Mouse (Mus musculus): ENCODE measurements around the gene Kbtbd13.

Gene Kbtbd13

DNA sequence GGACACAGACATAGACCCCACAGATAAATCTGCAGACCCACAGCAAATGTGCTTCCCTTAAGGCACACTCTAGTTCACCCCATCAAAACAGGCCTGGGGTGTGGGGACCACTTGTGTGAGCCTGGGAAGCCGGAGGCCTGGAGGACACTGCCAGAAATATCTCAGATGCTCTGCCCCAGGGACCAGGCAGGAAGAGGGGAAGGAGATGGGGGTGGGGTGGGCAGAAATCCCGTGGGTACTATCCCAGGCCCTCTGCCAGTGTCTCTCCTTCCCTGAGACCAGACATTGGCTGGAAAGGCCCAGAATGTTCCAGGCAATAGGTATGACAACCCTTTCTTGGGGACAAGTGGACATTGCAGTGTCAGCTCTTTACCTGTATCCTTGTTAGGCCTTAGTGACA, 2.2 kb upstream of the Kbtbd13 start:
- peak in 1 of 2 experiments; percentile 60 for DNase-seq

DNA sequence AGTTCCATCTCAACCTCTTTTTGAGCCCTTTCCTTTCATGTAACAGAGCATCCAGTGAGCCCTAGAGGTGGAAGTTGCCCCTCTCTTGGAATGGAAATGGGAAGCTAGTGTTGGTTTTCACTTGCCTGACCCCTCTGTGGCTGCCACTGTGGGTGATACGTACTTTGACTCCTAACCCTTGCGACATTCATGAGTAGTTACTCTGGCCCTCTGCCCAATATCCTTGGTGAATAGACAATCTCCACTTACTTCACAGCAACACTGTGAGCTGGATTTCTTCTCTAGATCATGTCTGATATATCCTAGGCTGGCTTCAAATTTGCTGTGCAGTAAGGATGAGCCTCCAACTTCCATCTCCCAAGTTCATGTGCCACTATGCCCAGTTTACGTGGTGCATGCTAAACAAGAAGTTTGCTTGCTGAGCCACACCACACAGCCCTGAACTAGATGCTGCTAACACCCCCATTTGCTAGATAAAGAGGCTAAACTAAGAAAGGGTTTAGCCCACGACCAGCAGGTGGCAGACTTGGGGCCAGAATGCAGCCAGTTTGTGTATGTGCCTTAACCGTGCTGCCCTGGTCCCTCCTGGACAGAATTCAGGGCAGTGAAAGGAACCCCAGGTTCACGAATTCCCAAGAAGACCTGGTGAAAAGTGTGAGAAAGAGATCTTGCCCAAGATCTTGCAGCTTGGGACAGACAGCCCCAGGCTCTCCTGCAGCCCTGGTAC, 1.3 kb upstream of the Kbtbd13 start:
- peak; percentile 69 to 78 for DNase-seq

- peak; percentile 36 to 55 for DNase-seq
Observed at GRCm38 (mm10) chr9:65390752-65391612, 470 bp downstream of the Kbtbd13 start.

DNA sequence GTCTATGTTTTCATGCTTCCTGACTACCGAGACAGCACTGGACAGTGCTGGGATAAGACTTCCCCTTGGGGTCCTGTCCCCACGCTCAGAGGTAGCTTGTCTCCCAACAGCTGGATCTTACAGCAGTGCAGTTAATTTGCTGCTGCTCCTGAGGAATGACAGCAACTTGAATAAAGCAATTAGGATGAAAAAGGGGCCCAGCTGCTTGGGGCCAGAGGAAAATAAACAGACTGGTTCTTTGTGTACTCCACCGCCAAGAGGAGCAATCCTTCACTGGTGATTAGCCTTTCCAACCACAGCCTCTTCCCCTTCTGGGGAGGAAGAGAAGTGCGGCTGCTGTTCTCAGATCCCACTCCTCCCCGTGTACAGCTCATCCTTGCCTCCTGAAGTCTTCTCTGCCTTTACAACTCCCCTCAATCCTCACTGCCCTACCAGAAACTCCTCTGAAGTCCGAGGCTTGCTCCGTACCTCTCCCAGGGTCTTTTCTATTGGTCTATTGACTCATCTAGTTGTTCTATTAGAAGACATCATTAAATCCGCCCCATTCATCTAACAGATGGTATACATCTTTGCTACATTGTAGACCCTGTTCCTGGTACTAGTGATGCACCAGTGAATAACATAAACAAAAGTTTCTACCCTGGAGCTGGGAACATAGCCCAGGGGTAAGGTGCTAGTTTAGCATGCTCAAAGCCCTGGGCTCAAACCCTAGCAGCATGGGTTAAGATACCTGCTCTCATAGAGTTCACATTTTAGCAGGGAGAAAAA, 4.9 kb downstream of the Kbtbd13 start:
- DNase-seq, result peak; percentile 63 to 83

- DNase-seq, result peak; percentile 47 to 82
Observed at GRCm38 (mm10) chr9:65384276-65384675, 7.2 kb downstream of the Kbtbd13 start.

GRCm38 (mm10) chr9:65382751-65383097, 8.7 kb downstream of the Kbtbd13 start:
- no peak for DNase-seq

DNA sequence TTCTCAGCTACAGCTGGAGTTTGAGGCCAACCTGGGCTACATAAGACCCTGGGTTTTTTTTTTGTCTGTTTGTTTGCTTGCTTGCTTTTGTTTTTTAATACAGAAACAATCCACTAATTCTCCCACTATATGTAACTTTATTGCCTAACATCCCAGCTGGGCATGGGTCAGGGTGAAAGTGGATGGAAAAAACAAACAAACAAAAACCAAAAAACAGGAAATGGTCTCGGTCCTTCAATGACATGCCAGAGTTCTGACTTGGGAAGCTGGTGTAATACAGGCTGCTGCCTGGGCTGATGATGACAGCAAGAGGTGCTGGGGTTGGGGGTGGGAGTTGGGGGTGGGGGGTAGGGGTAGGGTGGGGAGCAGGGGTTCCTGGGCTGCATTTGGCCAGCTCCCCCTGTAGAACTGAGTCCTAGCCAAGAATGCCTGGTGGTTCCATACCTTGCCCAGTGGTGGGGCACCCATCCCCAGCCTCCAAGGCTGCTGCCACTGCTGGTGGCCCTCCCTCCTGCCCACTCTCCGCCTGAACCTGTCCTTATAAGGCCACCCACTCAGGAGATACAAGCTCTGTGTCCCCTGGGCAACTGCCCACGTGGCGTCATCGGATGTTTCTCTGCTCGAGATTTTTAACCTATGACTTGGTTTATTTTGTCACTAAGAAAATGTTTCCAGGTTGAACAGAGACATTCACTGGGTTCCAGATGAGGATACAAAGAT, 9.3 kb downstream of the Kbtbd13 start:
- no peak for DNase-seq

GRCm38 (mm10) chr9:65381017-65381590, 10.3 kb downstream of the Kbtbd13 start:
- peak in 1 of 2 experiments; percentile 77 for DNase-seq

DNA sequence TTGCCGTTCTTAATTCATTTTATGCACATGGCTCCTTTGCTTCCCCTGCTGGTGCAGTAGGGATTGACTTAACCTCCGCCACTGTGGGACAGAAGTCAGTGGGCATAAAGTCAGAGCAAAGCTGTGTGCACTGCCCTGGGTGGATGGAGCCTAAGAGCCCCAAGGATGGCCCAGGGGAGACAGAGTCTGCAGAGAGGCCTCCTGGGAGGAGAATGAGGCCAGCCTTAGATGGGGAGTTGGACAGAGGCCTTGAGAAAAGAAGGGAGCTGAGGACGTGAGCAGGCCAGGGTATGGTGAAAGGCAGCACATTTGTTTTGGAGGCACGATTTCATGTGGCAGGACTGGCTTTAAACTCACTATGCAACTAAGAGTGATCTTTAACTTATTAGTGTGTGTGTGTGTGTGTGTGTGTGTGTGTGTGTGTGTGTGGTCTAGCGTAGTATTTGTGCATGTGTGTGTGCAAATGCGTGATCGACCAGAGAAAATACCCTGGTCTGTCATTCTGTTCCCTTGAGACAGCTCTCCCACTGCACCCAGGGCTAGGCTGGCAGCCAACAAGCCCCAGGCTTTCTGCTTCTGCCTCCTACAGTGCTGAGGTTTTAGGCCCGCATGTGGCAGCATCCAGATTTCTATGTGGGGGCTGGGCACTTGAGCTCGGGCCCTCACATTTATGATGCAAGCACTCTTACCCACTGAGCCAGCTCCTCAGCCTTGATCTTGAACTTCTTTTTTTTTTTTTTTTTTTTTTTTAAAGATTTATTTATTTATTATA, 16.1 kb downstream of the Kbtbd13 start:
- peak in 1 of 2 experiments; percentile 71 for DNase-seq

DNA sequence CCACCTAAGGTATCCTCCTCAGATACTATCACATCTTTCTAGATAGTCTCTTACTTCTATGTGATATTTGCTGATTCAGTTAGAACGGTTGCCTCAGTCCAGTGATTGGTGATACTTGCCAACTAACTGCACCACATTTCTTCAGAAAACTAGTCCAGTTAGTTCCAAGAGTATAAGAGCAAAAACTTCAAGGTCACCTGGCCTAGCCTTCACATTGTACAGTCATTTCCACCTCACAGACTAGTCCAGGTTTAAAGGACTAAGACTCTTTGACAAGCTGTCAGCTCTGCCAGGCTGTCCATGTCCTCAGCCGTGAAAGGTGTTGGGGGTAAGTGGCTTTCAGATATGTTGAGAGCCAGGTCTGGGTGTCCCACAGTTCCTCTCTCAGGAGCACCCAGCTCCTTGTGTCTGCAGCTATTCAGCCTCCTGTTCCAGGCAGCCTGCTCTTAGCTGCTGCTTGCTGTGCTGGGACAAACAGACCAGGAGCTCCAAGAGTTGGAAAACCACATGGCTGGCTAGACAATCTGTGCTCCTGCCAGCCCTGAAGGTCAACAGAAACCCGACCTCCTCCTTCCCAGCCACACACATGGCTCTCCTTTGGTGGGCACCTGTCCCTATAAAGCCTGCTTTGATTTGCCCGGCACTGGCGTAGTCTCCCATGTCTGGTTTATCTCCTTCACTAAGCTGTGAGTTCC, 16.8 kb downstream of the Kbtbd13 start:
- no peak for DNase-seq

DNA sequence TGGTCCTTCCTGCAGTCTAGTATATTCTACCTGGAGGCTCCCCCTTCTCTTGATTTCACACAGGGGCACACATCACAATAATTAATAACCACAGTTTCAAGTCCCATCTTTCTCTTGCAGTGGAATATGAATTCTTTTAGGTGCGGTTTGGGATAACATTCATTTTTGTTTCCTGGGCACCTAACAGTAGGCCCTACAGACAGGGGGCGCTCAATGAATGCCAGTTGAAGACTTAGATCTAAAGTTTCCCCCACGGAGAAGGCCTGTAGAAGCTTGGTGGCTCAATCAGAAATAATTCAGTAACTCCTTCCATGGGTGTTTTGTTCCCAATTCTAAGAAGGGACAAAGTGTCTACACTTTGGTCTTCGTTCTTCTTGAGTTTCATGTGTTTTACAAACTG, 19.0 kb downstream of the Kbtbd13 start:
- peak in 1 of 2 experiments; percentile 58 for DNase-seq

DNA sequence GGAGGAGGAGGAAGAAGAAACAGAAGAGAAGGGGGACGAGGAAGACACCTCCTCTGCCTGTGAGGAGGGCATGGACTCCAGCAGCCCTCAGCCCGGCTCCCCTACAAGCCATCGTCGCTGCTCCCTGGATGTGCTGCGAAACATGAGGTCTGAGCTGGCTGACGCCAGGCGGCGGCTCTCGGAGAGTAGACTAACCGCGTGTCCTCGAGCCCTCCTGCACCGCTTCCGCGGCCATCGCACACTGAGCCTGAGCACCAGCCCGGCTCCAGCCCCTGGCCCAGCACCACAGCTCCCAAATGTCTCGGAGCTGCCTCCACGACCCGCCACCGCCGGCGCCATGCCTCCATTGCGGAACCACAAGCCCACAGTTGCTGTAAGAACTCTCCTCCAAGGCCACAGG, 19.7 kb downstream of the Kbtbd13 start:
- DNase-seq, result no peak

- DNase-seq, result no peak
Observed at GRCm38 (mm10) chr9:65365721-65366120, 25.7 kb downstream of the Kbtbd13 start.

DNA sequence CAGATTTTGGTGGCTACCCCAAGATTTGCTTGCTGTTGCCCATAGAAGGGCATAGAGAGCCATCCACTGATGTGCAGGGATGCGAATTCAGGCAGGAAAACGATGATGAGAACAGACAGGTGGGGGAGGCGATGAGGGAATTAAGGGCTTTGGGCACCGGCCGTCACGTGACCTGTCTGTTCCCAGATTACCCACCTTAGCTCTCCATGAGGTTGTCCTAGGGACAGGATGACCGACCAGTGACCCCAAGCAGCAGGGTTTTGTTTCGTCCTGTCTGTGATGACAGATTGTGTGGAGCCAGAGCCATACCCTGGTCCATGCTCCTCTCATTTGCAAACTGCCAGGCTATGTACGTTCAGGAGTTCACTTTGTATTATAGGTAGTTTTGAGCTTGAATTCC, 27.8 kb downstream of the Kbtbd13 start:
- DNase-seq, result no peak

DNA sequence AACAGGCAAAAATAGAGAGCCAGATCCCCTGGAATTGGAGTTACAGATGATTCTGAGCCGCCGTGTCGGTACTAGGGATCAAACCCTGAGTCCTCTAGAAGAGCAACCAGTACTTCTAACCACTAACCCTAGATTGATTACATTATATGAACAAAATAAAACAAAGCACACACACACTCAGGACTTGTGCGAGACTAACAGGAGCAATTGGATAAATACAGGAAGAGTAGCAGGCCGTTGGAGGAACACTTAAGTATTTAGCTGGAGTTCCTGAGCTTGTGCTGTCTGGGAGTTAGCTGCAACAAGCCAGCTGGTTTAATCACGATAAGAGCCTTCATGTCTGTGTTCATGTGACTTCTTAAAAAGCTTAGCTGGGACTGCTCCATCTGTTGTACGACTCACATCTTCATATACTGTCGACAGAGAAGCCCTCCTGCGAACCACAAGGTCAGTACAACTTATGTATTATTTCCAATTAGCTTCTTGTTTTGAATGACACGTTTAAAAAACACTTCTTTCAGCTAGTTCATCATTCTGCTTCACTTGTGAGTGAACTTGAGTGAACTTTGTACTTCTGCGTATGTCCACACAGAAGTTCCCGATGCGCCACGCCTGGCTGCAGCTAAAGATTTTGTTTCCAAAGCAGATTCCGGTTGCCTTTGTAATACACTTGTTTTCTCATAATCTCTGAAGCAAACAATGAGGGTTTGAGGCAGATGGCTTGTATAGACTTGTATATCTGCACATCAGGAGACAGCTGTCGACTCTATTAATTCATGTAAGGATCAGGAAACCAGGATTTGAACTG, 30.6 kb downstream of the Kbtbd13 start, which contains the start of gene Ubap1l:
Ubap1l (plus strand) TSS at position 401 of the 808 bp plus-strand sequence.
- DNase-seq, result no peak

GRCm38 (mm10) chr9:65358956-65359480, 32.4 kb downstream of the Kbtbd13 start:
- DNase-seq, result no peak

GRCm38 (mm10) chr9:65356971-65357370, 34.5 kb downstream of the Kbtbd13 start:
- no peak for DNase-seq

GRCm38 (mm10) chr9:65356561-65356960, 34.9 kb downstream of the Kbtbd13 start:
- DNase-seq, result no peak

- no peak for DNase-seq
Observed at GRCm38 (mm10) chr9:65353251-65353650, 38.2 kb downstream of the Kbtbd13 start.
